Mouse (Mus musculus) ES-E14 (cell line): ENCODE results near the gene Dars.

Experiments used
- CHD2 ChIP-seq: IDR thresholded peaks from 2 replicates; pipeline ENCODE4 v1.6.1; 2014; ENCODE audit warnings: mild to moderate bottlenecking, low read depth, low read length, inconsistent platforms
- HCFC1 ChIP-seq: IDR thresholded peaks from 2 replicates; pipeline ENCODE4 v1.6.1; 2012; ENCODE audit warnings: low read length, inconsistent platforms, borderline replicate concordance; ENCODE audit not compliant: insufficient read depth
- MAFK ChIP-seq: IDR thresholded peaks from 2 replicates; pipeline ENCODE4 v1.6.1; 2014; ENCODE audit warnings: mild to moderate bottlenecking, low read depth, low read length, inconsistent platforms; ENCODE audit not compliant: insufficient read depth
- ZC3H11A ChIP-seq: IDR thresholded peaks from 2 replicates; pipeline ENCODE4 v1.6.1; 2012; ENCODE audit warnings: low read depth, mild to moderate bottlenecking, inconsistent platforms, low read length, borderline replicate concordance

DNA sequence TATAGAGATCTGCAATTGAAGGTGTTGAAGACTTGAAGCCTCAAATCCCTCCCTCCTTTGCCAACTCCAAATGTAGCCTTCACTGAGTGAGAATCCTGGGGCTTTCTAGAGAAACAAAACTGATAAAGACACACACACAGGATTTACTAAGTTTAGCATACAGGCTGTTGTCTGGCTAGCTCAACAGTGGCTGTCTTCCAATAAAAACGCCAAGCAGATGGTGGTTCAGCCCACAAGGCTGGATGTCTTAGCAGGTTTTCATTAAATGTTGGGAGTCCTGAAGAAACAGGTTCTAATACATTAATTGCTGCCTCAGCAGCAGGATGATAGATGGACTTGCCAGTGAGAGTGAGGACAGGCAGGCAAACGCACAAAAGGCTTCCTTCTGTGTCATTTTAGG lies 56.6 kb downstream of the Dars start:
- TF ChIP-seq MAFK: no peak
- TF ChIP-seq ZC3H11A: no peak
- TF ChIP-seq HCFC1: no peak
- TF ChIP-seq CHD2: no peak
